ENCODE assay signal across 19 mouse cellular contexts in genomic region chr5:120652915-120653701, GRCm38 (mm10). TPM values are rescaled to one million over a fixed set of nuclear protein-coding genes. Genes with fewer than 3 reads are reported as not detected.
A peak's percentile ranks its signal among the peaks of the same experiment; 100 is the strongest.
DNase-seq lines count a peak whose midpoint lies in the region; ATAC-seq lines count a peak whose summit lies in the region.
"Had no signal": no experiment of that assay in that cellular context is flagged by ENCODE, and none has a peak within 500 bp of the region (broad histone marks: within the 10 kb centered on the region; RNA-seq: fewer than 3 reads in every experiment).

No protein-coding gene starts in this region.

- peaks cover 17% of the 10 kb centered on the region for H3K4me1 ChIP-seq in embryonic facial prominence, embryonic 10.5 days

- no peak overlapping the region for H3K27ac ChIP-seq in embryonic facial prominence, embryonic 10.5 days (replicated peaks)
- H3K27ac ChIP-seq: embryonic facial prominence, embryonic 12.5 days; hindbrain, embryonic 15.5 days; liver, embryonic 14.5 days; midbrain, embryonic 12.5 days had no signal

- ATAC-seq in cerebellum, adult (ENCODE audit: insufficient number of reproducible peaks, low FRiP score, low TSS enrichment): 0 out of 2 replicates have a peak, but pooled peaks have one; percentile 24

- no peak overlapping the region for H3K4me3 ChIP-seq in embryonic facial prominence, embryonic 10.5 days
- H3K4me3 ChIP-seq: embryonic facial prominence, embryonic 12.5 days; hindbrain, embryonic 15.5 days; midbrain, embryonic 12.5 days had no signal

- peaks cover 49% of the 10 kb centered on the region for H3K27me3 ChIP-seq in embryonic facial prominence, embryonic 10.5 days (replicated peaks; ENCODE audit: low read depth, poor library complexity, severe bottlenecking)

- H3K9me3 ChIP-seq in embryonic facial prominence, embryonic 10.5 days: no peaks in the 10 kb centered on the region
- H3K9me3 ChIP-seq: embryonic facial prominence, embryonic 12.5 days; hindbrain, embryonic 15.5 days; midbrain, embryonic 12.5 days had no signal

- 82% methylated on average over 28 of the region's 28 CpGs for WGBS in embryonic facial prominence, embryonic 10.5 days

- H3K36me3 ChIP-seq in embryonic facial prominence, embryonic 10.5 days (replicated peaks): no peaks in the 10 kb centered on the region
- H3K36me3 ChIP-seq: embryonic facial prominence, embryonic 12.5 days; hindbrain, embryonic 15.5 days; midbrain, embryonic 12.5 days had no signal

- no peak for DNase-seq in cerebellum, adult 11 months
- peak; percentile 50 for DNase-seq in layer of hippocampus, adult 11-12 months (ENCODE audit: low spot score)
- DNase-seq in layer of hippocampus, postnatal 36 days: no peak
- peak; percentile 50 to 52 for DNase-seq in spleen, adult 18-20 months
- DNase-seq in spleen, adult 12 weeks (ENCODE audit: low spot score): no peak
- DNase-seq in lung, postnatal 4 days: no peak
- DNase-seq in embryonic facial prominence, embryonic 10.5 days (ENCODE audit: low spot score): no peak
- DNase-seq: gastrocnemius, postnatal 14 days; heart, postnatal 14 days; kidney, adult 11 months; kidney, postnatal 14 days; lung, postnatal 14 days had no signal

RNA-seq across cellular contexts. Expression of gene Rasal1, which starts 4.5 kb away (rescaled TPM):
- 10 to 100 TPM; 91.6 to 92.0 TPM for total RNA-seq in layer of hippocampus, postnatal 36 days (2021)
- polyA plus RNA-seq in embryonic facial prominence, embryonic 10.5 days (2016; fragmentation: Nextera tagmentation; extraction: Ambion mirVana): 0.07 and 0.14 TPM in 2 replicates
- total RNA-seq: gastrocnemius, postnatal 14 days had no signal
- polyA plus RNA-seq: midbrain, embryonic 12.5 days had no signal

RNA-seq across cellular contexts. Expression of gene Cfap73, which starts 19.1 kb away (rescaled TPM):
- total RNA-seq in layer of hippocampus, postnatal 36 days (2021): under 1 TPM in 1 of 2 experiments, not detected in 1; 0.77 TPM
- polyA plus RNA-seq in embryonic facial prominence, embryonic 10.5 days (2016; fragmentation: Nextera tagmentation; extraction: Ambion mirVana): 0.27 TPM in 1 of 2 replicates, not detected in the other
- total RNA-seq: gastrocnemius, postnatal 14 days; heart, postnatal 14 days; left cerebral cortex, postnatal 36 days had no signal
- polyA plus RNA-seq: embryonic facial prominence, embryonic 12.5 days; liver, embryonic 14.5 days; midbrain, embryonic 12.5 days; spleen, adult 2 months had no signal

RNA-seq across cellular contexts. Expression of gene Ddx54, which starts 40.6 kb away (rescaled TPM):
- 10 to 100 TPM; 34.4 to 39.5 TPM for total RNA-seq in layer of hippocampus, postnatal 36 days (2021)
- polyA plus RNA-seq in embryonic facial prominence, embryonic 10.5 days (2016; fragmentation: Nextera tagmentation; extraction: Ambion mirVana): 62.3 and 64.3 TPM in 2 replicates

RNA-seq across cellular contexts. Expression of gene Rita1, which starts 40.7 kb away (rescaled TPM):
- 10 to 100 TPM; 29.1 to 29.6 TPM for total RNA-seq in layer of hippocampus, postnatal 36 days (2021)
- polyA plus RNA-seq in embryonic facial prominence, embryonic 10.5 days (2016; fragmentation: Nextera tagmentation; extraction: Ambion mirVana): 19.4 and 20.1 TPM in 2 replicates

RNA-seq across cellular contexts. Expression of gene Dtx1, which starts 58.6 kb away (rescaled TPM):
- 10 to 100 TPM; 70.7 TPM for total RNA-seq in layer of hippocampus, postnatal 36 days (2021)
- polyA plus RNA-seq in embryonic facial prominence, embryonic 10.5 days (2016; fragmentation: Nextera tagmentation; extraction: Ambion mirVana): 1.8 and 2.2 TPM in 2 replicates

Comparison
In these comparisons a context has a peak if more than half of its experiments do, and no peak if none do; other contexts are left out.
1. DNase-seq: peak in layer of hippocampus, adult 11-12 months (single experiment) and spleen, adult 18-20 months (2 of 2); none in cerebellum, adult 11 months (single experiment), layer of hippocampus, postnatal 36 days (0 of 2), spleen, adult 12 weeks (single experiment), lung, postnatal 4 days (0 of 2) and embryonic facial prominence, embryonic 10.5 days (single experiment).